Mouse (Mus musculus) hindbrain, postnatal 0 days (tissue): ENCODE results near the gene Rsph1. TPM values are rescaled to one million over a fixed set of nuclear protein-coding genes. Genes with fewer than 3 reads are reported as not detected.

Experiments
- ATAC-seq: fragments of 200-750 bp; cut with Nextera tagmentation; 2 replicates; pipeline ENCODE4 v1.8.0; 2017; ENCODE audit warnings: mild to moderate bottlenecking, moderate TSS enrichment, moderate library complexity
- DNase-seq: peaks from one replicate; pipeline ENCODE4 v3.0.0-alpha.2; 2015; ENCODE audit warnings: low spot score
- H3K27ac ChIP-seq: fragments of 300-500 bp; sonication (generic); 2 replicates; pipeline ENCODE4 v1.5.1; 2014; ENCODE audit warnings: mild to moderate bottlenecking
- H3K27me3 ChIP-seq: fragments of 300-500 bp; sonication (generic); 2 replicates; pipeline ENCODE4 v1.6.1; 2014; ENCODE audit warnings: low read length, mixed read lengths; ENCODE audit not compliant: insufficient read depth
- H3K36me3 ChIP-seq: fragments of 300-500 bp; sonication (generic); 2 replicates; pipeline ENCODE4 v1.6.1; 2014; ENCODE audit warnings: low read length, mixed read lengths; ENCODE audit not compliant: insufficient read depth
- H3K4me1 ChIP-seq: fragments of 300-500 bp; sonication (generic); 2 replicates; pipeline ENCODE4 v1.6.1; 2014; ENCODE audit warnings: antibody characterized with exemption, low read length, mixed read lengths; ENCODE audit not compliant: insufficient read depth
- H3K4me2 ChIP-seq: fragments of 300-500 bp; sonication (generic); 2 replicates; pipeline ENCODE4 v1.6.1; 2014; ENCODE audit warnings: low read depth, mild to moderate bottlenecking, low read length, moderate library complexity, mixed read lengths
- H3K4me3 ChIP-seq: fragments of 300-500 bp; sonication (generic); 2 replicates; pipeline ENCODE4 v1.5.1; 2014; ENCODE audit warnings: low read length
- H3K9ac ChIP-seq: fragments of 300-500 bp; sonication (generic); replicated peaks from 2 replicates; pipeline ENCODE4 v1.6.1; 2014; ENCODE audit warnings: mild to moderate bottlenecking, low read length, moderate library complexity, mixed read lengths
- H3K9me3 ChIP-seq: fragments of 300-500 bp; sonication (generic); 2 replicates; pipeline ENCODE4 v1.6.1; 2016; ENCODE audit warnings: low read length, mixed read lengths
- CTCF ChIP-seq: IDR thresholded peaks from 2 replicates; pipeline ENCODE4 v1.5.1; 2016; ENCODE audit warnings: antibody characterized with exemption, control low read depth, low read depth
- WGBS: fragments of 180-500 bp; shearing (Covaris S2); extraction: QIAGEN DNeasy Blood & Tissue Kit; methylation state at CpG from one replicate; pipeline ENCODE4 v1.1.7; 2014; 5-methylcytosine and 5-hydroxymethylcytosine counted together
- polyA plus RNA-seq: library from polyadenylated mRNA; unstranded; fragments of >200 nt; fragmentation: Nextera tagmentation; extraction: Ambion mirVana; gene quantifications from 2 replicates; pipeline ENCODE4 v1.2.1, GENCODE M21; 2015
- total RNA-seq: library from RNA; depleted of rRNA; stranded (reverse); fragments of >200 nt; gene quantifications from 2 replicates; pipeline ENCODE4 v1.2.3, GENCODE M21; 2014; rRNA removed

Rsph1 gene
- total RNA-seq (0.50 and 1.3 TPM in 2 replicates), polyA plus RNA-seq (8.9 TPM in 2 replicates)

GRCm38 (mm10) chr17:31276922-31277918 lies at the start of gene Rsph1:
TSS of gene Rsph1 (minus strand) at chr17:31277383.
- DNase-seq, result peak; percentile 97
- Histone ChIP-seq H3K9me3 (no peaks in the 10 kb centered on the region), H3K4me2 (peak within 1 kb of the TSS; percentile 84), H3K9ac (peak within 1 kb of the TSS; percentile 47), H3K36me3 (no peaks in the 10 kb centered on the region), H3K27me3 (no peaks in the 10 kb centered on the region), H3K4me1 (0 out of 2 replicates have a peak, but pooled peaks cover 4% of the 10 kb centered on the region), H3K4me3 (peak within 1 kb of the TSS; percentile 46), H3K27ac (peak within 1 kb of the TSS; percentile 71)
- no peak for TF ChIP-seq CTCF
- peak; percentile 94 for ATAC-seq
- 9% methylated on average over 44 of the region's 44 CpGs for WGBS

GRCm38 (mm10) chr17:31326220-31326852 lies 49.2 kb upstream of the Rsph1 start:
- Histone ChIP-seq H3K9ac (no peak overlapping the region), H3K9me3 (no peaks in the 10 kb centered on the region), H3K27ac (0 out of 2 replicates have a peak overlapping the region, but pooled peaks have one; percentile 2), H3K4me1 (no peaks in the 10 kb centered on the region), H3K4me3 (no peak overlapping the region), H3K36me3 (no peaks in the 10 kb centered on the region), H3K27me3 (no peaks in the 10 kb centered on the region), H3K4me2 (no peak overlapping the region)
- DNase-seq, result no peak
- no peak for ATAC-seq
- 28% methylated on average over 9 of the region's 9 CpGs for WGBS
- TF ChIP-seq CTCF, result no peak

- Histone ChIP-seq H3K4me2 (no peak overlapping the region), H3K4me3 (no peak overlapping the region), H3K9me3 (no peaks in the 10 kb centered on the region), H3K27me3 (no peaks in the 10 kb centered on the region), H3K36me3 (no peaks in the 10 kb centered on the region), H3K9ac (no peak overlapping the region), H3K4me1 (no peaks in the 10 kb centered on the region), H3K27ac (no peak overlapping the region)
- TF ChIP-seq CTCF, result peak; percentile 80
- 0 out of 2 replicates have a peak, but pooled peaks have one; percentile 63 for ATAC-seq
- 69% methylated on average over 13 of the region's 13 CpGs for WGBS
- peak; percentile 81 for DNase-seq
Measured at GRCm38 (mm10) chr17:31325451-31326219, 48.5 kb upstream of the Rsph1 start.

- DNase-seq, result no peak
- 93% methylated on average over 8 of the region's 8 CpGs for WGBS
- H3K4me3 ChIP-seq, result no peak overlapping the region
- no peak overlapping the region for H3K27ac ChIP-seq
- no peak for ATAC-seq
- no peak overlapping the region for H3K9ac ChIP-seq
- H3K36me3 ChIP-seq, result no peaks in the 10 kb centered on the region
- no peaks in the 10 kb centered on the region for H3K27me3 ChIP-seq
- no peak for TF ChIP-seq CTCF
- H3K4me1 ChIP-seq, result no peaks in the 10 kb centered on the region
- no peak overlapping the region for H3K4me2 ChIP-seq
- no peaks in the 10 kb centered on the region for H3K9me3 ChIP-seq
Measured at GRCm38 (mm10) chr17:31324227-31324626, 47.0 kb upstream of the Rsph1 start.

GRCm38 (mm10) chr17:31323379-31323778 lies 46.2 kb upstream of the Rsph1 start:
- 93% methylated on average over 4 of the region's 4 CpGs for WGBS
- no peak overlapping the region for H3K4me3 ChIP-seq
- TF ChIP-seq CTCF, result no peak

GRCm38 (mm10) chr17:31322446-31322845 lies 45.3 kb upstream of the Rsph1 start:
- TF ChIP-seq CTCF, result no peak
- ATAC-seq (no peak), DNase-seq (no peak)
- no peaks in the 10 kb centered on the region for H3K4me1 ChIP-seq
- H3K9ac ChIP-seq, result no peak overlapping the region
- H3K27me3 ChIP-seq, result no peaks in the 10 kb centered on the region
- H3K36me3 ChIP-seq, result no peaks in the 10 kb centered on the region
- H3K27ac ChIP-seq, result no peak overlapping the region
- WGBS, result 80% methylated on average over 4 of the region's 4 CpGs
- H3K4me3 ChIP-seq, result no peak overlapping the region
- no peak overlapping the region for H3K4me2 ChIP-seq
- no peaks in the 10 kb centered on the region for H3K9me3 ChIP-seq

More at GRCm38 (mm10) chr17:31323379-31323778, 46.2 kb upstream of the Rsph1 start:
- no peaks in the 10 kb centered on the region for H3K9me3 ChIP-seq
- no peak for ATAC-seq
- DNase-seq, result no peak
- no peak overlapping the region for H3K27ac ChIP-seq
- H3K27me3 ChIP-seq, result no peaks in the 10 kb centered on the region
- no peaks in the 10 kb centered on the region for H3K4me1 ChIP-seq
- H3K9ac ChIP-seq, result no peak overlapping the region
- H3K4me2 ChIP-seq, result no peak overlapping the region
- no peaks in the 10 kb centered on the region for H3K36me3 ChIP-seq
